Mouse (Mus musculus): ENCODE measurements at regions not wholly inside any gene's neighbourhood (a gene's known extent, or its start where the extent isn't known, plus 50 kb on each side); places are given as distances from the start of the nearest gene placed in this dataset.
"Not testable (repeated sequence)": the region's sequence is repeated elsewhere in the genome, so short reads cannot be mapped to it uniquely, and the experiment has no call there.

- no peak overlapping the region for H3K4me3 ChIP-seq
- no peaks in the 10 kb centered on the region for H3K27me3 ChIP-seq
- no peak overlapping the region for H3K9ac ChIP-seq
- no peaks in the 10 kb centered on the region for H3K4me1 ChIP-seq
- no peaks in the 10 kb centered on the region for H3K36me3 ChIP-seq
- WGBS: 44% methylated on average over 6 of the region's 6 CpGs
- H3K9me3 ChIP-seq: no peaks in the 10 kb centered on the region
- no peak for ATAC-seq (ENCODE audit: insufficient number of reproducible peaks, insufficient read depth, low FRiP score, low TSS enrichment)
- H3K27ac ChIP-seq: no peak overlapping the region
- H3K4me2 ChIP-seq (replicated peaks): no peak overlapping the region
These were observed 170.1 kb downstream of the Rchy1 start for GRCm38 (mm10) chr5:91792732-91793131.

GRCm38 (mm10) chr5:91790412-91790811 is 172.5 kb downstream of the Rchy1 start:
- H3K27me3 ChIP-seq: no peaks in the 10 kb centered on the region
- no peak for ATAC-seq (ENCODE audit: insufficient number of reproducible peaks, insufficient read depth, low FRiP score, low TSS enrichment)
- H3K4me2 ChIP-seq (replicated peaks): no peak overlapping the region
- H3K4me3 ChIP-seq: no peak overlapping the region
- H3K9me3 ChIP-seq: no peaks in the 10 kb centered on the region
- H3K27ac ChIP-seq: no peak overlapping the region
- no peaks in the 10 kb centered on the region for H3K4me1 ChIP-seq
- 20% methylated on average over 2 of the region's 2 CpGs for WGBS
- no peaks in the 10 kb centered on the region for H3K36me3 ChIP-seq
- H3K9ac ChIP-seq: no peak overlapping the region

- Histone ChIP-seq H3K9me3 (no peaks in the 10 kb centered on the region), H3K27me3 (no peaks in the 10 kb centered on the region), H3K9ac (no peak overlapping the region), H3K36me3 (no peaks in the 10 kb centered on the region), H3K4me2 (replicated peaks) (no peak overlapping the region), H3K4me1 (no peaks in the 10 kb centered on the region), H3K27ac (no peak overlapping the region), H3K4me3 (no peak overlapping the region)
- 89% methylated on average over 8 of the region's 8 CpGs for WGBS
- no peak for ATAC-seq (ENCODE audit: insufficient number of reproducible peaks, insufficient read depth, low FRiP score, low TSS enrichment)
These were observed 178.9 kb downstream of the Rchy1 start for GRCm38 (mm10) chr5:91783966-91784365.

GRCm38 (mm10) chr5:91776971-91777370 is 185.9 kb downstream of the Rchy1 start:
- H3K4me1 ChIP-seq: no peaks in the 10 kb centered on the region
- no peak for ATAC-seq (ENCODE audit: insufficient number of reproducible peaks, insufficient read depth, low FRiP score, low TSS enrichment)
- no peaks in the 10 kb centered on the region for H3K9me3 ChIP-seq
- no peak overlapping the region for H3K27ac ChIP-seq
- H3K9ac ChIP-seq: no peak overlapping the region
- H3K4me3 ChIP-seq: no peak overlapping the region
- H3K4me2 ChIP-seq (replicated peaks): no peak overlapping the region
- no peaks in the 10 kb centered on the region for H3K27me3 ChIP-seq
- H3K36me3 ChIP-seq: no peaks in the 10 kb centered on the region

- Histone ChIP-seq H3K4me3 (no peak overlapping the region), H3K9me3 (no peaks in the 10 kb centered on the region), H3K4me2 (replicated peaks) (no peak overlapping the region), H3K36me3 (no peaks in the 10 kb centered on the region), H3K4me1 (no peaks in the 10 kb centered on the region), H3K27me3 (no peaks in the 10 kb centered on the region), H3K9ac (no peak overlapping the region), H3K27ac (no peak overlapping the region)
- ATAC-seq (ENCODE audit: insufficient number of reproducible peaks, insufficient read depth, low FRiP score, low TSS enrichment): no peak
- WGBS: 92% methylated on average over 3 of the region's 3 CpGs
These were observed 188.8 kb downstream of the Rchy1 start for GRCm38 (mm10) chr5:91774065-91774464.

GRCm38 (mm10) chr5:91767886-91768285 is 195.0 kb downstream of the Rchy1 start:
- Histone ChIP-seq H3K36me3 (no peaks in the 10 kb centered on the region), H3K9ac (no peak overlapping the region), H3K27ac (no peak overlapping the region), H3K4me1 (peaks cover 5% of the 10 kb centered on the region), H3K4me2 (replicated peaks) (no peak overlapping the region), H3K27me3 (no peaks in the 10 kb centered on the region), H3K9me3 (no peaks in the 10 kb centered on the region), H3K4me3 (no peak overlapping the region)
- WGBS: 81% methylated on average over 7 of the region's 7 CpGs
- no peak for ATAC-seq (ENCODE audit: insufficient number of reproducible peaks, insufficient read depth, low FRiP score, low TSS enrichment)

GRCm38 (mm10) chr5:91767060-91767459 is 195.8 kb downstream of the Rchy1 start:
- H3K27ac ChIP-seq: no peak overlapping the region
- no peaks in the 10 kb centered on the region for H3K36me3 ChIP-seq
- ATAC-seq (ENCODE audit: insufficient number of reproducible peaks, insufficient read depth, low FRiP score, low TSS enrichment): no peak
- no peak overlapping the region for H3K4me2 ChIP-seq (replicated peaks)
- H3K4me3 ChIP-seq: no peak overlapping the region
- no peaks in the 10 kb centered on the region for H3K9me3 ChIP-seq
- H3K4me1 ChIP-seq: peaks cover 9% of the 10 kb centered on the region
- H3K27me3 ChIP-seq: no peaks in the 10 kb centered on the region
- WGBS: 53% methylated on average over 10 of the region's 10 CpGs
- H3K9ac ChIP-seq: no peak overlapping the region

GRCm38 (mm10) chr5:91764621-91765020 is 198.2 kb downstream of the Rchy1 start:
- H3K4me2 ChIP-seq (replicated peaks): no peak overlapping the region

GRCm38 (mm10) chr5:91762589-91762988 is 200.3 kb downstream of the Rchy1 start:
- no peak for ATAC-seq (ENCODE audit: insufficient number of reproducible peaks, insufficient read depth, low FRiP score, low TSS enrichment)
- Histone ChIP-seq H3K4me1 (peaks cover 10% of the 10 kb centered on the region), H3K9me3 (no peaks in the 10 kb centered on the region), H3K27ac (no peak overlapping the region), H3K36me3 (no peaks in the 10 kb centered on the region), H3K27me3 (no peaks in the 10 kb centered on the region), H3K9ac (no peak overlapping the region), H3K4me2 (replicated peaks) (no peak overlapping the region), H3K4me3 (no peak overlapping the region)
- WGBS: 43% methylated on average over 6 of the region's 6 CpGs

More at GRCm38 (mm10) chr5:91764621-91765020, 198.2 kb downstream of the Rchy1 start:
- Histone ChIP-seq H3K9ac (no peak overlapping the region), H3K27me3 (no peaks in the 10 kb centered on the region), H3K27ac (no peak overlapping the region), H3K4me1 (peaks cover 10% of the 10 kb centered on the region), H3K4me3 (no peak overlapping the region), H3K36me3 (no peaks in the 10 kb centered on the region), H3K9me3 (no peaks in the 10 kb centered on the region)
- ATAC-seq (ENCODE audit: insufficient number of reproducible peaks, insufficient read depth, low FRiP score, low TSS enrichment): peak; percentile 53; the same call in 1 of the 2 replicates
- 48% methylated on average over 10 of the region's 10 CpGs for WGBS

GRCm38 (mm10) chr5:91755958-91756357 is 206.9 kb downstream of the Rchy1 start:
- Histone ChIP-seq H3K9ac (no peak overlapping the region), H3K4me2 (replicated peaks) (no peak overlapping the region), H3K9me3 (no peaks in the 10 kb centered on the region), H3K4me3 (no peak overlapping the region), H3K4me1 (0 out of 2 replicates have a peak, but pooled peaks cover 3% of the 10 kb centered on the region), H3K27me3 (no peaks in the 10 kb centered on the region), H3K27ac (no peak overlapping the region), H3K36me3 (no peaks in the 10 kb centered on the region)
- no peak for ATAC-seq (ENCODE audit: insufficient number of reproducible peaks, insufficient read depth, low FRiP score, low TSS enrichment)
- WGBS: 79% methylated on average over 10 of the region's 10 CpGs

- not testable (repeated sequence) for H3K27ac ChIP-seq; ATAC-seq (ENCODE audit: insufficient number of reproducible peaks, insufficient read depth, low FRiP score, low TSS enrichment); H3K4me1 ChIP-seq; H3K9me3 ChIP-seq; H3K27me3 ChIP-seq; H3K36me3 ChIP-seq; H3K4me2 ChIP-seq (replicated peaks); H3K4me3 ChIP-seq; H3K9ac ChIP-seq
- WGBS: 91% methylated on average over 17 of the region's 17 CpGs
These were observed 210.0 kb downstream of the Rchy1 start for GRCm38 (mm10) chr5:91752846-91753245.

- H3K4me3 ChIP-seq: no peak overlapping the region
- H3K9me3 ChIP-seq: no peaks in the 10 kb centered on the region
- ATAC-seq (ENCODE audit: insufficient number of reproducible peaks, insufficient read depth, low FRiP score, low TSS enrichment): no peak
- H3K4me1 ChIP-seq: 0 out of 2 replicates have a peak, but pooled peaks cover 3% of the 10 kb centered on the region
- no peaks in the 10 kb centered on the region for H3K36me3 ChIP-seq
- H3K9ac ChIP-seq: no peak overlapping the region
- WGBS: 59% methylated on average over 6 of the region's 6 CpGs
- no peaks in the 10 kb centered on the region for H3K27me3 ChIP-seq
- H3K4me2 ChIP-seq (replicated peaks): no peak overlapping the region
- no peak overlapping the region for H3K27ac ChIP-seq
These were observed 211.7 kb downstream of the Rchy1 start for GRCm38 (mm10) chr5:91751168-91751567.

GRCm38 (mm10) chr5:91746077-91746476 is 216.8 kb downstream of the Rchy1 start:
- 0 out of 2 replicates have a peak, but pooled peaks cover 3% of the 10 kb centered on the region for H3K4me1 ChIP-seq
- ATAC-seq (ENCODE audit: insufficient number of reproducible peaks, insufficient read depth, low FRiP score, low TSS enrichment): no peak
- H3K27ac ChIP-seq: no peak overlapping the region
- H3K9ac ChIP-seq: no peak overlapping the region
- no peak overlapping the region for H3K4me3 ChIP-seq
- no peak overlapping the region for H3K4me2 ChIP-seq (replicated peaks)
- no peaks in the 10 kb centered on the region for H3K36me3 ChIP-seq
- WGBS: 28% methylated on average over 5 of the region's 5 CpGs
- no peaks in the 10 kb centered on the region for H3K27me3 ChIP-seq
- H3K9me3 ChIP-seq: no peaks in the 10 kb centered on the region
